Mouse (Mus musculus): ENCODE data around the gene Olfr818. TPM values are rescaled to one million over a fixed set of nuclear protein-coding genes. Genes with fewer than 3 reads are reported as not detected.

Olfr818 gene
- not detected for polyA plus RNA-seq (2017; shearing (Covaris generic))

GRCm38 (mm10) chr10:129949000-129949399 lies at the start of gene Olfr818:
TSS of gene Olfr818 (minus strand) at chr10:129949100.

GRCm38 (mm10) chr10:129984962-129985361 lies 36.1 kb upstream of the Olfr818 start, which contains the start of gene Gm10310:
TSS of gene Gm10310 (minus strand) at chr10:129985062.

GRCm38 (mm10) chr10:129976040-129976439 lies 27.1 kb upstream of the Olfr818 start, which contains the start of gene Olfr247:
TSS of gene Olfr247 (minus strand) at chr10:129976140.

GRCm38 (mm10) chr10:129967166-129967565 lies 18.3 kb upstream of the Olfr818 start, which contains the start of gene Olfr819:
TSS of gene Olfr819 (minus strand) at chr10:129967266.

GRCm38 (mm10) chr10:129915497-129915896 lies 33.4 kb downstream of the Olfr818 start, which contains the start of gene Olfr816:
TSS of gene Olfr816 (minus strand) at chr10:129915597.

GRCm38 (mm10) chr10:129905767-129906166 lies 43.1 kb downstream of the Olfr818 start, which contains the start of gene Olfr815:
TSS of gene Olfr815 (minus strand) at chr10:129905867.

Other genes starting within 250 kb of the Olfr818 start
- gene Olfr804, start 245.9 kb downstream of the Olfr818 start, polyA plus RNA-seq (2017; shearing (Covaris generic)), result not detected
- not detected for gene Olfr805, start 219.7 kb downstream of the Olfr818 start, polyA plus RNA-seq (2017; shearing (Covaris generic))
- not detected for gene Olfr806, start 207.2 kb downstream of the Olfr818 start, polyA plus RNA-seq (2017; shearing (Covaris generic))
- not detected for gene Olfr807, start 191.3 kb downstream of the Olfr818 start, polyA plus RNA-seq (2017; shearing (Covaris generic))
- not detected for gene Olfr808, start 183.6 kb downstream of the Olfr818 start, polyA plus RNA-seq (2017; shearing (Covaris generic))
- not detected for gene Olfr809, start 174.5 kb downstream of the Olfr818 start, polyA plus RNA-seq (2017; shearing (Covaris generic))
- not detected for gene Olfr810, start 154.2 kb downstream of the Olfr818 start, polyA plus RNA-seq (2017; shearing (Covaris generic))
- gene Olfr811, start 144.7 kb downstream of the Olfr818 start, polyA plus RNA-seq (2017; shearing (Covaris generic)), result not detected
- not detected for gene Olfr812, start 103.0 kb downstream of the Olfr818 start, polyA plus RNA-seq (2017; shearing (Covaris generic))
- gene Olfr813, start 93.7 kb downstream of the Olfr818 start, polyA plus RNA-seq (2017; shearing (Covaris generic)), result not detected
- not detected for gene Olfr814, start 69.2 kb downstream of the Olfr818 start, polyA plus RNA-seq (2017; shearing (Covaris generic))
- not detected for gene Olfr815, start 43.2 kb downstream of the Olfr818 start, polyA plus RNA-seq (2017; shearing (Covaris generic))
- not detected for gene Olfr816, start 33.5 kb downstream of the Olfr818 start, polyA plus RNA-seq (2017; shearing (Covaris generic))
- not detected for gene Olfr819, start 18.2 kb upstream of the Olfr818 start, polyA plus RNA-seq (2017; shearing (Covaris generic))
- gene Olfr247, start 27.0 kb upstream of the Olfr818 start, polyA plus RNA-seq (2017; shearing (Covaris generic)), result not detected
- gene Gm10310, start 36.0 kb upstream of the Olfr818 start, polyA plus RNA-seq (2017; shearing (Covaris generic)), result not detected
- not detected for gene Olfr820, start 63.5 kb upstream of the Olfr818 start, polyA plus RNA-seq (2017; shearing (Covaris generic))
- not detected for gene Olfr821, start 81.2 kb upstream of the Olfr818 start, polyA plus RNA-seq (2017; shearing (Covaris generic))
- not detected for gene Olfr822, start 122.1 kb upstream of the Olfr818 start, polyA plus RNA-seq (2017; shearing (Covaris generic))
- not detected for gene Olfr823, start 166.3 kb upstream of the Olfr818 start, polyA plus RNA-seq (2017; shearing (Covaris generic))
- not detected for gene Olfr824, start 180.9 kb upstream of the Olfr818 start, polyA plus RNA-seq (2017; shearing (Covaris generic))
- not detected for gene Olfr825, start 217.7 kb upstream of the Olfr818 start, polyA plus RNA-seq (2017; shearing (Covaris generic))
- not detected for gene Olfr826, start 235.1 kb upstream of the Olfr818 start, polyA plus RNA-seq (2017; shearing (Covaris generic))

All from inflammation-experienced regulatory T-cells, adult 16 weeks (primary cell).